Mouse (Mus musculus) embryonic fibroblast, embryonic 13.5 days (primary cell): ENCODE results near the gene Zdhhc11. TPM values are rescaled to one million over a fixed set of nuclear protein-coding genes. Genes with fewer than 3 reads are reported as not detected.

Source experiments
- H3K27ac ChIP-seq: 2 replicates; pipeline ENCODE4 v1.5.1; 2012; ENCODE audit warnings: low read length, control low read depth, inconsistent platforms; ENCODE audit not compliant: insufficient read depth
- H3K4me1 ChIP-seq: 2 replicates; pipeline ENCODE4 v1.6.1; 2011; ENCODE audit warnings: low read length; ENCODE audit not compliant: control insufficient read depth, insufficient read depth
- H3K4me3 ChIP-seq: 2 replicates; pipeline ENCODE4 v1.5.1; 2011; ENCODE audit warnings: mild to moderate bottlenecking, control low read depth, low read length; ENCODE audit not compliant: insufficient read depth
- CTCF ChIP-seq: IDR thresholded peaks from 2 replicates; pipeline ENCODE4 v1.5.1; 2011; ENCODE audit warnings: mild to moderate bottlenecking, control low read depth, low read length, moderate library complexity, borderline replicate concordance; ENCODE audit not compliant: insufficient read depth
- POLR2A ChIP-seq: IDR thresholded peaks from 2 replicates; pipeline ENCODE4 v1.6.1; 2011; ENCODE audit warnings: low read depth, mild to moderate bottlenecking, control low read depth, low read length, moderate library complexity
- polyA plus RNA-seq: library from polyadenylated mRNA; stranded (reverse); fragments of >200 nt; gene quantifications from 2 replicates; pipeline ENCODE4 v1.2.4, GENCODE M21; 2011; ENCODE audit warnings: low read depth; ENCODE audit not compliant: missing spikeins, insufficient read length

Gene Zdhhc11
- not detected in 2 replicates for polyA plus RNA-seq

DNA sequence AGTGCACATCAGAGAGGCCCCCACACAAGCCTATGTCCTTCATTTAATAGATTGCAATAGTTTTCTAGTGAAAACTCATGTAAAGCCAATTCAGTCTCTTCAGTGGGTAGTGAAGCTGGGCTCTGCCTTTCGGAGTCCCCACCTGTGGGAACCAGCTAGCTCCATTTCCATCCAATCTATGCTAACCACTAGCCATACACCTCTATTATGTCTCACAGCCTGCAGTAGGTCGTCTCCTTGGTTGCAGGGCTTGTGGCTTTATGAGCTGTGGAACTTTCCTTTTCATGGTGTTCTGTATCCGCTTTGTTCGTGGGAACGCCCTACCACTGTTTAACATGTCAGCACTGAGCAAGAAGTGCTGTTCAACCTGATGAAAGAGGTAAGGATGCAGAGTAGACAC lies at the start of gene Zdhhc11:
Gene Zdhhc11, plus strand, starts transcription at position 301 of the 400 bp plus-strand sequence.
- Histone ChIP-seq H3K4me1 (no peaks in the 10 kb centered on the region), H3K4me3 (no peak within 1 kb of the TSS), H3K27ac (no peak within 1 kb of the TSS)
- TF ChIP-seq CTCF (no peak), POLR2A (no peak)

DNA sequence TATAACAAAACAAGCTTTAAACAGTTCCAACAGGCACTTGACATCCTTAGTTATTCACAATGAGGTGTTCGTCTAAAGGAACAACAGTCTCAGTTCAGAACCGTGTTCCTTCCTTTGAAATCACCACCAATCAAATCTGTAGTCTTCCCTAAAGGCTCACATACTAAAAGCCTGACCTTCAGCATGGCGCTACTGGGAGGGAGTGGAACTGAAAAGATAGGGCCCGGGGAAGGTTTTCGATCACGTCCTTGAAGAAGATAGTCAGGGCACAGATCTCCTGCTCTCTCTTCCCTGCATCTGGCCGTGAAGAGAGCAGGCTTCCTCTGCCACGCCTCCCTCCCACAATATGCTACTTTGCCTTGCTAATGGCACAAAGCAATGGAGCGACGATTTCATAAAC lies 31.4 kb upstream of the Zdhhc11 start:
- no peak overlapping the region for H3K4me3 ChIP-seq
- H3K27ac ChIP-seq: no peak overlapping the region
- no peaks in the 10 kb centered on the region for H3K4me1 ChIP-seq
- no peak for TF ChIP-seq CTCF
- TF ChIP-seq POLR2A: no peak

DNA sequence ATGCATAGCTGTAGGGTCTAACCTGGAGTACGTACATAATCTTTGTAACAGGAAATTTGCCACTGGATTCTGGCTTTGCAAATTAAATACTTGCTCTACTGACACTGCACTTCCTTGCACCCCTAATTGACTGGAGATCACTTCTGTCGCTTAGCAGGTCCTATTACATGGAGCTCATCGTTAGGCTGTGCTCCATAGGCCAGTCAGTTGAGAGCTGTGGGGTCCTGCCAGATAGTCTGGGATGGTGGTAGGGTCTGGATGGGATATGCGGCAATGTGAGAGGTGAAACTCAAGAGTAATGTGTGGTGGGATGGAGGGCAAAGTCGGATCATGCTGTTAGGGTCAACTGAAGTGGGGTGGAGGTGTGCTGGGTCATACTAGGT lies 26.7 kb upstream of the Zdhhc11 start:
- Histone ChIP-seq H3K4me1 (no peaks in the 10 kb centered on the region), H3K4me3 (peak overlapping the region; percentile 58), H3K27ac (no peak overlapping the region)
- TF ChIP-seq CTCF (no peak), POLR2A (no peak)

DNA sequence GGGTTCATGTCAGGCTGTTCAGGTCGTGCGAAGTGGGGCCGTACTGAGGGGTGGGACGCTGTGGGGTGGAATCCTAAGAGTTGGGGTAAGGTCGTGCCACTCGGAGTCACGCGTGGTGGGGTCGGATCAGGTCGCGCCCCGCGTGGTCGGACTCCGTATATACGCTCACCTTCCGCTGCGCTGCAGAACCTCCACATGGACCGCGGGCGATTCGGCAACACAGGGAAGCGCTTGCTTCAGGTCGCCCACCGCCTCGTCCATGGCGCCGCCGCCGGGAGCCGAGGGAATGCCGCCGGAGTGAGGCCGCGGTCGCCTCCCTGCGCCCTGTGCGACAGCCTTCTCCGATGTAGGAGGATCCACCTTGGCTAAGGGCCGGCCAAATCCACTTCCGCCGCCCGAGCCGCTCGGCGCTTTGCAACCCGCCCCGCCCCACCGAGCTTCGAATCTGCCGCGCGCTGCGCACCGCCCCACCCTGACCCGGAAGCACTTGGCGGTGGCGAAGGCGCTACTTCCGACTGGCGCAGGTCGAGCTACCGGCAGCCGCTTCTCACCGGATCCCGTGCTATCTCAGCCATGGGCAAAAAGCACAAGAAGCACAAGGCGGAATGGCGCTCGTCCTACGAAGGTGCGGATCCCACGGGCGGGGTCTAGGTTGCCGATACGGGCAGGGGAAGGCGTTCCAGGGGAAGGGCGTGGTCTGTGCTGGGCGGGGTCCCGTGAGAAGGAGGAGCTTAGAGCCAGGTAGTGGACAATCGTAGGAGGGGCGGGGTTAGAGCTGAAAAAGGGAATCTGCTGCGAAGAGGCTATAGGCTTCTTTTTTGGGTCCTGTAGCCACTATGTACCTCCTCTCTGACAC lies 26.1 kb upstream of the Zdhhc11 start, which contains the start of the genes Trip13 and Brd9:
Gene Trip13, minus strand, starts transcription at position 464 of the 856 bp plus-strand sequence.
Gene Brd9, plus strand, starts transcription at position 491 of the 856 bp plus-strand sequence.
- Histone ChIP-seq H3K27ac (peak within 1 kb of the TSS; percentile 42), H3K4me3 (peak within 1 kb of the TSS; percentile 58), H3K4me1 (no peaks in the 10 kb centered on the region)
- TF ChIP-seq CTCF (no peak), POLR2A (peak; percentile 68)

DNA sequence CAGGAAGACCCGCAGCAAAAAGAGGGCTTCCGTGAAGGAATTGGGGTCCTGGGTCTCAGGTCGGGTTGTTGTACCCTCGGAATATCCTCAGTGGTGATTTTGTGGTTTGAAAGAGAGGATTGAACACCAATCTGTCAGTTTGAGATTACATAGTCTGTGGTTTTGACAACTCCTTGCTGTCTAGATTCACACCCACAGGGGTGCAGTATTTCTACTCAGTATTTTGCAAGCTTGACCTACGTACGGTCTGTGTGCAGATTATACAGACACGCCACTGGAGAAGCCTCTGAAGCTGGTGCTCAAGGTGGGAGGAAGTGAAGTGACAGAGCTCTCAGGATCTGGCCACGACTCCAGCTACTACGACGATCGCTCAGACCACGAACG lies 25.5 kb upstream of the Zdhhc11 start:
- H3K4me1 ChIP-seq: no peaks in the 10 kb centered on the region
- H3K4me3 ChIP-seq: peak overlapping the region; percentile 58
- TF ChIP-seq CTCF (no peak), POLR2A (no peak)
- no peak overlapping the region for H3K27ac ChIP-seq

DNA sequence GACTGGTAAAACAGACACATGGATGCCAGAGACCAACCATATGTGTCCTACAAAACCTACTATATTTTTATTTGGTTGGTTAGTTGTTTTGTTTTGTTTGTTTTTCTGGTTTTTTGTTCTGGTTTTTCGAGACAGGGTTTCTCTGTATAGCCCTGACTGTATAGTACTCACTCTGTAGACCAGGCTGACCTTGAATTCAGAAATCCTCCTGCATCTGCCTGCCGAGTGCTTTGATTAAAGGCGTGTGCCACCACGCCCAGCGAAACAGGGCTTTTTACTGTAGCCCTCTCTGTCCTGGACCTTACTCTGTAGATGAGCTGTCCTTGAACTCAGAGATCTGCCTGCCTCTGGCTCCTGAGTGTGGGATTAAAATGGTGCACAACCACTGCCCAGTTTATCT lies 24.6 kb upstream of the Zdhhc11 start:
- H3K4me3 ChIP-seq: no peak overlapping the region
- TF ChIP-seq POLR2A: no peak
- TF ChIP-seq CTCF: no peak
- H3K4me1 ChIP-seq: no peaks in the 10 kb centered on the region
- H3K27ac ChIP-seq: no peak overlapping the region

DNA sequence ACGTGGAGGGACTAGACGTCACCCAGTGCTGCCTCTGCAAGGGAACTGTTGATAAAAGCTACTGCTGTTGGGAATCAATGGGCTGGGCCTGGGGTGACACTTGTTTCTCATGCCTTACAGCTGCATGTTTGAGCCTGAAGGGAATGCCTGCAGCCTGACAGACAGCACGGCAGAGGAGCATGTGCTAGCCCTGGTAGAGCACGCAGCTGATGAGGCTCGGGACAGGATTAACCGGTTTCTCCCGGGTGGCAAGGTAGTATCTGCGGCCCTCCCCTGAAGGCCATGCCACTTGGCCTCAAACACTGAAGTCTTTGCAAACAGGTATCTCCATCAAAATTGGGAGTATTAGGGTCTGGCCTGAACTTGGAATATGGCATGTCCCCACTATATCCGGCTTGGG lies 19.0 kb upstream of the Zdhhc11 start:
- H3K4me1 ChIP-seq: no peaks in the 10 kb centered on the region
- TF ChIP-seq CTCF (no peak), POLR2A (no peak)
- H3K27ac ChIP-seq: no peak overlapping the region
- H3K4me3 ChIP-seq: no peak overlapping the region

DNA sequence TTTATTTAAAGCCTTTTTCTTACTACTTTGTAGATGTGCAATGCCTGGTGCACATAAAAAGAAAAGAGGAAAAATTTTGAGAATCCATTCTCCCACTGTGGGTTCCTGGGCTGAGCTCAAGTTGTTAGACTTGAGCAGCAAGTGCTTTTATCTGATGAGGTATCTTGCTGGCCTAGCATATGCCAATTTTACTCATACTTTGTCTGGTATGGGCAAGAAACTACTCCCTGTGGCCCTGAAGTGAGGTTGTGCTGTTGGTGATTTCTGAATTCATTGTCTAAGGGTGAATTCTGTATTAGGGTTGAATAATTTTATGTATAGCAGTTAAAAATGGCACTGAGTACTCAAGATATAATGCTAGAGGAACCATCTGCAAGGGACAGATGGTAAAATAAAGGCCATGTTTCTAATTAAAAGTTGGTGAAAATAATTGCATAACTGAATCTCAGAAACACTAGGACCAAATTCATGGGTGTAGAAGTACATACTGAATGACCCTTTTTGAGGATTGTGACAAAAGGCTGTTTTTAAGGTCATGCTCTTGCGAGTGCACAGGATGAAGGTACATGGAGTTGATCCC lies 10.0 kb upstream of the Zdhhc11 start:
- Histone ChIP-seq H3K27ac (no peak overlapping the region), H3K4me3 (no peak overlapping the region), H3K4me1 (no peaks in the 10 kb centered on the region)
- TF ChIP-seq POLR2A: no peak
- TF ChIP-seq CTCF: no peak

DNA sequence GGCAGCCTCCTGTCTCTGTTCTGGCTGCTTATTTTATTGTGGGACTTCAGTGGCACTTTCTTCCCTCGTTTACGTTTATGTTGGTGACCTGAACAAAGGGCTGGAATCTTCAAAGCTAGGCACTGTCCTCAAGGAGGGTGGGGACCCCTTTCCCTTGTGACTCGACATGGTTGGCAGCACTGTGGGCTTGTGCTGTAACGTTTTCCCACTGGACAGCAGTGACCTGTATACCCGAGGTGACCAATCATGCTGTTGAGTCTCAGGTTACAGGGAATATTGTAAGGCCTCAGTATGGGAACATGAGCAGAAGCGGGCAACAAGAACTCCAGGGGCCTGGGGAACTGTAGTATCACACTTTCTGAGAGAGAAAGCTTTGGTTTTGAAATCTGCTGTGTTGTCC lies 9.0 kb upstream of the Zdhhc11 start:
- Histone ChIP-seq H3K27ac (no peak overlapping the region), H3K4me1 (no peaks in the 10 kb centered on the region), H3K4me3 (no peak overlapping the region)
- no peak for TF ChIP-seq CTCF
- no peak for TF ChIP-seq POLR2A

DNA sequence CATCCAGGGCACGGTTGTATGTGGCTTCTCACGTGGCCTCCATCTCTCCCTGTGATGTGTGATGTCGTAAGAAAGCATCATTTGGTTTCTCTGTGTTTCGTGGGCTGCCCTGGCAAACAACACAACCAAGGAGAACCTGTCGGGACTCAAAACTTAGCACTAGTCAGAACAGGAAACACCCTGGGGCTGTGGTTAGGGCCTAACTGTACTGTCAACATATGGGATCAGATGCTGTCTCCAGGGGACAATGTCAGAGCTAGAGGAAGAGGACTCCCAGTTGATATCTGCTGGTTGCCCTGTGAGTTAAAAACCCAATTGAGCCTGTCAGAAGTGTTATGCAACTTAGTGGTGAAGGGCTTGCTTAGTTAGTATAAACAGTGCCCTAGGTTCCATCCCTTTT lies 8.1 kb upstream of the Zdhhc11 start:
- Histone ChIP-seq H3K27ac (no peak overlapping the region), H3K4me3 (no peak overlapping the region), H3K4me1 (no peaks in the 10 kb centered on the region)
- no peak for TF ChIP-seq POLR2A
- TF ChIP-seq CTCF: no peak
